Mouse (Mus musculus): ENCODE measurements around the gene Foxp1. TPM values are rescaled to one million over a fixed set of nuclear protein-coding genes. Genes with fewer than 3 reads are reported as not detected.

Gene Foxp1
- total RNA-seq, 2 experiments from 2014 or later: 94.3 to 100 TPM

DNA sequence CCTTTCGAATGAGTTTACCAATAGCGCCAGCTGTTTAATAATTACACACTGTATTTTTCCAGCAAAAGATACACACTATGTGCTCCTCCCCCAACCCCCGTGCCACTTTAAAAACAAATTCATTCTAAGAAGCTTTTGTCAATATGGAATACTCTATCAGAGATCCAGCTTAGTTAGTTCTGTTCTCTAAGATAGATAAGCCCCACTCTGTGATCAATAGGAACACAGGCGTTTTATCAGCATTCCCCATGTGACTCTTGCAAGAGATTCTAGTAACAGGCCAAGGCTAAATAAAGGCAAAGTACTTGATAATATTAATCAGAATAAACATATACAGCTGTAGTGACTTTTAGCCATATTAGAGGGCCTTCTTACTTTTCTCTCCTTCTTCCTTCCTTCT, 368.8 kb downstream of the Foxp1 start:
- no peak for DNase-seq (ENCODE audit: low spot score in 2 of 2)

GRCm38 (mm10) chr6:99146400-99146905, 376.1 kb downstream of the Foxp1 start:
- DNase-seq (ENCODE audit: low spot score in 2 of 2): no peak

DNA sequence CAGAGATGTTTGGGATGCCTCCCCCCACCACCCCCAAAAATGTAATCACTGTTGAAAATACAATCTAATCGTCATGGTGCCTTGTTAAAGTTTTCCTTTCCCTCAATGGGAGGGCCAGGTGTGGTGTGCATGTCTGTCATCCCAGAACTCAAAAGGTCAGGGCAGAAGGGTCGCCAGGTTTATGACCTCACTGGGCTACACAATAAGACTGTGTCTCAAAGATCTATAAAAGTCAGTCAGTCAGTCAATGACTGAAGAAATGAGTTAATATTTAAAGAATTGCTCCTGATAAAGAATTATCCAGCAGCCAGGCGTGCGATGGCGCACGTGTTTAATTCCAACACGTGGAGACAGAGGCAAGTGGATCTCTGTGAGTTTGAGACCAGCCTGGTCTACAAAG, 377.5 kb downstream of the Foxp1 start:
- DNase-seq (ENCODE audit: low spot score in 2 of 2): no peak

DNA sequence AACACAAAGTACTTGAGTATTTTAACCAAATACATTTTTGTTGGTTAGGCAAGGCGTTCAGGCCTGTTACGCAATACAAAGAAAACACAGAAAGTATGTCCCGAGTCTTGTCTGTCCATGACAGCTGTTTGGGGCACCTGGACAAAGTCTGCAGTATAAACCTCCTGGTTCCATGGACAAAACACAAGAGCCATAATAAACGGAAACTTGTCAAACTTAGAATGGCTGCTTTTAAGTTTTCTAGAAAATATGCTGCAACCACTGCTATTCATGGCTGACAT, 378.8 kb downstream of the Foxp1 start:
- DNase-seq (ENCODE audit: low spot score in 2 of 2): no peak

DNA sequence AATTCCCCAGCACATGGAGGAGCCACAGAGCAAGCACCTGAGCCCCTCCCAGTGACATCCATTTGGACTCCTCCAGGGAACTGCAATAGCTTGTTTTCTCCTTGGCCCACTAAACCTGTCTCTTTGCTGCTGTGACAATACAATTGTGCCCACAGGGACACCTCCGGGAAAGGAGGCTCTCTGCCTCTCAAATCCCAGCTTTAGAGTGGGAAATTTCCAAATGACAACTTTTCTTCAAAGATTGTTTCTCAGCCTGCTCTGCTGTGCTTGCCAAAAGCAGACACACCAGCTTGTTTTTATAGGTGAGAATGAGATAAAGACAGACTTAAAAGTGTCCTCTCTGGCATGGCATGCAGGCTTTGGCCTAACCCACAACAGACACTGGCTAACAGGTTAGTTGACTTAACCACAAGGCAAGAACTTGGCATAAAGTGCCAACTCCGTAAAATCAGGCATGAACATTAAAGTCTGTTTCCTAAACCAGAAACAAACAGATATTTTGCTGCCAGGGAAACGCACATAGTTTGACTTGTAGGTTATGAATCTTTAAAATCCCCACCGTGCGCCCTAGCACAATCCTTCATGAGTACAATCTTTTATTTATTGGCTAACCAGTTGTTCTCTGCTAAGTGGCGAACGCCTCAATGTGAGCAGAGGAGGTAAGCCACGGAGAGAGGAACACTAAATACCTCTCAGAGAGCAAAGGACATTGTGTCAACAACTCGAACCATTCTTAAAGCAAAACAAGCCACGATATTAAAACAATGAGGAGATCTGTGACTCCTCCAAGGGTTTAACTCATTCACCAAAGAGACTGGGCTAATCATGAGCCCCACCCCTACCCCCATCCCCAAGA, 379.4 kb downstream of the Foxp1 start:
- DNase-seq (ENCODE audit: low spot score in 2 of 2): no peak

- DNase-seq (ENCODE audit: low spot score in 2 of 2): no peak
Observed at GRCm38 (mm10) chr6:99138041-99138440, 384.5 kb downstream of the Foxp1 start.

DNA sequence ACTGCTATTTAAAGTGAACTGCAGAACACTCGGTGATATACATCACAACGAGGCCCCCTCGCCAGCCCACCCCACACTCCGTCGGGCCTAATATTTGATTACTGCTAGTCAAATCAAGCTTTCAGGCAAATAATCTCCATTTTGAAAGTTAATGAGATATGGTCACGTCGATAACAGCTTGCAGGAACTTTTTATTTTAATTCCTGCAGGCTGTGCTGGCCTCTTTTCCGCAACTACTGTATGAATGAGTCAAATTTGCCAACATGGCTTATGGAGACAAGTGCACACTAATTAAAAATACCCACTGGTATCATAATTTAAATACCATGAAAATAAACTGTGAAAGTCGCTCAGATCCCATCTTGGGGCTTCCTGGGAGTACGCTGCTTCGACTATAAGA, 385.4 kb downstream of the Foxp1 start:
- DNase-seq (ENCODE audit: low spot score in 2 of 2): peak in 1 of 2 experiments; percentile 22

GRCm38 (mm10) chr6:99135938-99136729, 386.4 kb downstream of the Foxp1 start:
- no peak for DNase-seq (ENCODE audit: low spot score in 2 of 2)

DNA sequence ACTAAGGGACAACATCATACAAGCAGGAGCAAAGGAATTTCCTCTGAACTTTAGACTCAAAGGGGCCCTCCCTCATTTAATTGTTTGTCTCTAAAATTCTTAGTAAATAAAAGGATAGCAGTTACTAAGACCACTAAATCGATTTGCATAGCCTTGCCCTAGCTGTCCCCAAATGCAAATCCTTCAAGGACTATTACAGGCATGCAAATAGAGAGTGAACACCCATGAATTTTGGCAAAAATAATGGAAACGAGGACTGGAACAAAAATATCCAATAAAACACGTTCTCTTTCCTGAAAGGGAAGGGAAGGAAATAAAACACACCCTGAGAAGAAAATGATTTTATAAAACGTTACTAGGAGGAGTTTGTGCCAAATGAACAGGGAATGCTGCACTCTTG, 390.7 kb downstream of the Foxp1 start:
- no peak for DNase-seq (ENCODE audit: low spot score in 2 of 2)

DNA sequence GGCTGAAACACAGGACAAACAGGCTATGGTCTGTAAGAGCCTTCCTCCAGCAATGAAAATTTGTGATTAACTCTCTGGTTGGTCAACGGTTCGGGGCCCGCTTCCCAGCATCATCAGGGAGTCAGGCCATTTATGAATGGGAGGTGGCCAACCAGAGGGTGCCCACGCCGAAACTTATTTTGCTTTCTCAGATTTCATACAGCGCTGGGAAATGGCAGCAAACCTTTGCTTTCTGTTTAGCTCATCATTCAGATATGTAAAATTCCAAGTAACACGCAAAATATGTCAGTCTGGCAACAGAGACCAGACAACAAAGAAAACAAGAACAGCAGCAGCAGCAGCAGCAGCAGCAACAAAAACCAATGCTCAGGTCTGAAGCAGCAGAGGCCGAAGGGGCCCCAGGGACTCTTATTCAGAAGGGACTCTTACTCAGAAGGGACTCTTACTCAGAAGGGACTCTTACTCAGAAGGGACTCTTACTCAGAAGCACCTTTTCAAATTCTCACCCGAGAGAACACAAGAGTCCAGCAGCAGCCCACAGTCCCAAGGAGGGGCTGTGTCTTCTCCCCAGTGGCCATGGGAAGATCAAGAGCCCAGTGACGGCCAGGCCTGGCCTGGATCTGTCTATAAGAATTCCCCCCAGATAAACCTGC, 391.6 kb downstream of the Foxp1 start:
- DNase-seq (ENCODE audit: low spot score in 2 of 2): no peak

GRCm38 (mm10) chr6:99126717-99127116, 395.8 kb downstream of the Foxp1 start:
- no peak for DNase-seq (ENCODE audit: low spot score in 2 of 2)

GRCm38 (mm10) chr6:99120776-99121766, 401.4 kb downstream of the Foxp1 start:
- DNase-seq (ENCODE audit: low spot score in 2 of 2): no peak

DNA sequence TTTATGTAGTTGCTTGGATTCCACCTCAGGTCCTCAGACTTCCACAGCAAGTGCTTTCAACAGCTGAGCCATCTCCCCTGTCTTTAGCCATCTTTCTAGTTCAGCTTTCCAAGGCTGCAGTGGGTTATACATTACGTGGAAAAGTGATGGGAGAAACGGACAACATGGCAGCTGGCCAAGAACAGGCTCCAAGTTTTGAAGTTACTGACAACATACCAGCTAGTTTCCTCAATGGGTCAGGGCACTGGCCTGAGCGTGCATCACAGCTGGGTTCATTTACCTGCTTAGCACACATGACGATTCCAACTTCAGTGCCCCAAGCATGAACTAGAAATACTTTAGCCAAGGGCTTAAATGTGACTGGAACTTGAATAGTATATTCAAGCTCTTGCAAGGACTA, 404.0 kb downstream of the Foxp1 start:
- no peak for DNase-seq (ENCODE audit: low spot score in 2 of 2)

DNA sequence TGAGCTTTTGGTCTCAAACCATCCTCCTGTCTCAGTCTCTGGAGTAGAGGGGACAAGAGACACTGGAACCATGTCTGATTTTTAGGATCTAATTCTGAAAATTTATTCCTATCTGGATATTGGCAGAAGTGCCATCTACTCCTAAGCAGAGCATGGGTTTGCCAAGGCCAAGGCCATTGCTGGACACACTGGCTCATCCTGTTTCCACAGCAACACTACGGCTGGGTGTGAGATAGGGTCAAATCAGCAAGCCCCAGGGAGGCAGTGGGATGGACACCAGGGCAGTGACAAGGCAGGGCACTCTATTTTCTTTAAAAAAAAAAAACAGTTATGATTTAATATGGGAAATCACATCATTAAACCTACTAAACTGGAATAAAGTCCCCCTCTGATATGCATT, 405.1 kb downstream of the Foxp1 start:
- DNase-seq (ENCODE audit: low spot score in 2 of 2): no peak

GRCm38 (mm10) chr6:99111856-99112255, 410.7 kb downstream of the Foxp1 start:
- no peak for DNase-seq (ENCODE audit: low spot score in 2 of 2)

GRCm38 (mm10) chr6:99108417-99108816, 414.1 kb downstream of the Foxp1 start:
- DNase-seq (ENCODE audit: low spot score in 2 of 2): no peak

- no peak for DNase-seq (ENCODE audit: low spot score in 2 of 2)
Observed at GRCm38 (mm10) chr6:99107674-99108073, 414.8 kb downstream of the Foxp1 start.

DNA sequence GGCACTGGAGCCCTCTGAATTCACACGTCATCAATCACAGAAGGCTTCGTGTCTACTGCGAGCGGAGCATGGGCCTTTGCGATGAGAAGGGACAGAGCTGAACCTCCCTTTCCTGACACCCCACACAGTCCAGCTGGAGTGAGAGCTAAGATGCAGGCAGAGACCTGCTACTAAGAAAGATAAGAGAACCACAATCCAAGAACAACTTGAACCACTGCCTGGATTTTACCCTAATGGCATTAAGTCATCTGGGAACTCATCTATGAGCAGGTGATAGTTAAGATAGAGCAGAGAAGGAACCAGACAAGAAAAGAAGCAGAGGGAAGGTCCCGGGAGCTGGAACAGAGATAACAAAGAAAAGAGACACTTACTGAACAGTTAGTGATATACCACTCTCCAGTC, 415.4 kb downstream of the Foxp1 start:
- DNase-seq (ENCODE audit: low spot score in 2 of 2): no peak

DNA sequence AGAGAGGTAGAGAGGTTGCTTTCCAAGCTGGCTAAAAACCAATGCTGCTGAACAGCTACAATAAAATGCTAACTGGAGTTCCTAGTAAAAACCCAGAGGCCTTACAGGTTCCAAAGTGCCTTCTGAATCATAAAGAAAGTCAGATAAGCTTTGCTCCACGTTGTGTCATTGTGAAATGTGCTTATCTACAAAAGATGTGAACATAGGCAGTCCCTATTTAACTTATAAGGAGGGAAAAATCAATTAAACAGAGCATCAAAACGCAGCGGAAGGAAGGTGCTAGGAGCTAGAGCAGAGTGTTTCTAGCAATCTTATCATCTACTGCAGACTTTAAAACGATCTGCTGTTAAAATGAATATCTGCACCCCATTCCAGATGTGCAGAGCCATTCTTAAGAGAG, 416.5 kb downstream of the Foxp1 start:
- no peak for DNase-seq (ENCODE audit: low spot score in 2 of 2)

DNA sequence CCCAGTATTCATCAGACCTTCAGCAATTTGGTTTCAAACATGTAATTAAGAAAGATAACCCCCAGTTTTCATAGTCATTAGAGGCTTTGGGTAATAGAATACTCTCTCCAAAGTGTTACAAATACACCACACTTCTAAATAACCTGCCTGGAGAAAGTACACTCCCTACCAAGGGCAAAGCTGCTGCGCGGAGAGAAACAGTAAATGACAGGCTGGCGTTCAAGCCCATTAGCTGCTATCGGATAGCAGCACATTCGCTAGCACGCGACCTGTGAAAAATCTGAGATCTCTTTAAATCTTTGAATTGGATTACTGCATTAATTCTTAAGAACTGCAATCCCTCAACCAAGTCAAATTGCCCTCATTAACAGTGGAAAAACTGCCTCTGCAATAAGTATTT, 418.1 kb downstream of the Foxp1 start:
- no peak for DNase-seq (ENCODE audit: low spot score in 2 of 2)

GRCm38 (mm10) chr6:99103911-99104310, 418.6 kb downstream of the Foxp1 start:
- no peak for DNase-seq (ENCODE audit: low spot score in 2 of 2)

All from layer of hippocampus, adult 18-20 months (tissue).